Mouse (Mus musculus) ES-CJ7 (cell line): ENCODE measurements at regions not wholly inside any gene's neighbourhood (a gene's known extent, or its start where the extent isn't known, plus 50 kb on each side); places are given as distances from the start of the nearest gene placed in this dataset.

Experiments
- DNase-seq: peaks from one replicate; pipeline ENCODE4 v3.0.0; 2011; ENCODE audit warnings: low read depth, low spot score

GRCm38 (mm10) chr6:7941786-7942185 is 97.1 kb downstream of the C1galt1 start:
- no peak for DNase-seq

GRCm38 (mm10) chr6:7943192-7943591 is 98.5 kb downstream of the C1galt1 start:
- DNase-seq = no peak

GRCm38 (mm10) chr6:7943656-7944055 is 99.0 kb downstream of the C1galt1 start:
- DNase-seq = peak; percentile 54
